Mouse (Mus musculus) ES-CJ7 (cell line): ENCODE results near the gene Unc5cl.

Experiments used
- DNase-seq: peaks from one replicate; pipeline ENCODE4 v3.0.0; 2011; ENCODE audit warnings: low read depth, low spot score

Unc5cl gene

GRCm38 (mm10) chr17:48538328-48538727, 83.6 kb downstream of the Unc5cl start:
- DNase-seq, result peak; percentile 65

- DNase-seq, result no peak
These were observed 84.6 kb downstream of the Unc5cl start for GRCm38 (mm10) chr17:48539326-48539725.

DNA sequence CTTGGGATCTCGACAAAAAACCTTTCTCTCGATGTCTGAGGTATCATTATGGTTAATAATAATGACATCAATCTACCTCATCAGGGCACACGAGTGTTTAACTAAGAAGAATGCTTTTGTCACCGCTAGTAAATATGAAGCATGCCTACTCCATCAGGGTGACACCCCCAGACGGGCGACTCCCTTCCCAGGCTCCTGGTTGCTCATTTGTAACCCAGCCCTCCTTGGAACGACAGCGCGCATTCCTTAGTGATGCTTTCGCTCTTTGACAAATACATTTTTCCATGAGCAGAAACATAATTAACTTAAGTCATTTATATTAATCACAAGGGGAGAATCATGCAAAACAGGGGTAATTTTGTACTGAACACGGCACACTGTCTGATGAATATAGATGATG, 88.0 kb downstream of the Unc5cl start:
- DNase-seq, result no peak

DNA sequence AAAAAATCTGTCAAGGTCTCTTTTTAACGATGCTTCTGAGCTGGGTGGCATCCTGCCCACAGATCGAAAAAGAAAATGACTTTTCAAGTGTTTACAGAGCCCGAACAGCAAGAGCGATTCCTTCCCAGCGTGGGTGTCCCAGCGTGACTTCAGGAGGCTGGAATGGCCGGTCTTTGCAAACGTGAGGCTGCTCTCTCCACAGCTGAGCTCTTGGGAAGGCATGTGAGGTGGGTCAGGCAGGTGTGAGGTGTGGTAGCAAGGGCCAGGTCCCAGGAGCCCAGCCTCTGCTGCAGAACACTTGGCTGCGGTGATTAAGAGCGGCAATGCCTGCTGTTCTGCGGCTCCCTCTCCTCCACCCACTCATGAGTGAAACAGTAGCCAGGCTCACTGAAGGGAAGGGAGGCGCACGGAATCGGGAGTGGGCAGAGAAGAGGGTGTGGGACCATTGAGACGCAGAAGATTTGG, 88.6 kb downstream of the Unc5cl start:
- no peak for DNase-seq

DNA sequence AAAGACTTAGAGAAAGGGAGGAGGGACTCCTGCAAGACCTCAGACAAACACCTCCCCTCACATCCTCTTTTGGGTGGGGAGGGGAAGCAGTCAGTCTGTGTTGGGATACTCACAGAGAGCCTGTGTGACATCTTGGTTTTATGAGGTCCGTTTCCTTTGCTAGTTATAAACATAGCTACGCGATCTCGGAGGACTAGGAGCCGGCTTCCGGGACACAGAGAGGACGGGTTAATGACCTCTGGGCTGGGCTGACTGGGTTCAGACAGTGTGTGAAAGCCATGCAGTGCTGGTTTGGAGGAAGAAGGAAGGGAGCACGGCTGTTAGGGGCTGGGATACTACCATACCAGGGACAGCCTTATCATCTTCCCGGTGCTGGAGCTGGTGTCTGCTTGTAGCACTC, 90.0 kb downstream of the Unc5cl start:
- DNase-seq, result no peak

GRCm38 (mm10) chr17:48545223-48545943, 90.7 kb downstream of the Unc5cl start:
- peak; percentile 37 for DNase-seq

GRCm38 (mm10) chr17:48546036-48546435, 91.3 kb downstream of the Unc5cl start:
- no peak for DNase-seq

- DNase-seq, result peak; percentile 6
These were observed 93.0 kb downstream of the Unc5cl start for GRCm38 (mm10) chr17:48547668-48548067.

DNA sequence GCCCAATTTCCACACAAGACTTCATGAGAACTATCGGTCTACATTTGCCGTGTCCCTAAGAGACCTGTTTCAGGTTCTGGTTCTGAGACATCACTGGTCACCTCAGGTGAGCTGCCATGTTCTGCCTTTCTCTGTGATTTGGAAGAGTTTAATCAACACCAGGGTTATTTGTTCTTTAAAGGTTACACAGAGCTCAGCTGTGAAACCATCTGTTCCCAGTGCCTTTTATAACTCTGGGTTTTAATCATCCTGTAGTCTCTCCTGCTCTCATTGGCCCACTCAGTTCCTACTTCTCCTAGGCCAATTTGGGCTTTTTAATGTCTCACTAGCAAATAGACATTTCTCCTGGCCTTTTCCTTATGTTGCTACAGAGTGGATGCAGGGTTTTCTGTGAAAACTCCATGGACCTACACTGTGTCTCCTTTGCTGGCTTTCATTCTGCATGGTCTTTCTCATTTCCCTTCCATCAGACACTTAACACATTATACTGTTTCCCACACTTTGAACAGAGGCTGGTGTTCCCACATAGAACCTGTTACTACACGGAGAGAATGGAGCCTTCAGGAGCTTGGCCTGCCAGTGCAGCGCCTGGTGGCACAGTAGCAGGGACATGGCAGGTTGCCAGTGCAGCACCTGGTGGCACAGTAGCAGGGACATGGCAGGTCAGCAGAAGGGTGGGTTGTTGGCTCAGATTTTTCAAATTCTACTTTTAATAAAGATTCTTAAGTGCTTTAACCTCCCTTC, 97.3 kb downstream of the Unc5cl start:
- no peak for DNase-seq

DNA sequence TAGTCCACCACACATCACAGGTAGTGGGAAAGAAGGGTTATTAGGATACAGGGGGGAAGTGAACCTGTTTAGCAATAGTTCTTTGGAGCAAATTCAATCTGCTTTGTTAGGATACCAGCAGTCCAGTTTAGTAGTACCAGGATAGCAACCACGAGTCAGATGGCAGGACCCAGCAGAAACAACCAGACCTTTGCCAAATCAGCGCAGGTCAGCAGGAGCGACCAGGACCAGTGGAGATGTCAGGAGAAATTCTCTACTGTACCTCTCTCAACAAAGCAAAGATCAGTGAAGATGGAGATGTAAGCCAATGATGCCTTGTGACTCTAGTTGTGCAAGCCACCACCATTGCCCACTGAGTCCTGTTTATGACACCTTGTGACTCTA, 97.8 kb downstream of the Unc5cl start:
- no peak for DNase-seq

DNA sequence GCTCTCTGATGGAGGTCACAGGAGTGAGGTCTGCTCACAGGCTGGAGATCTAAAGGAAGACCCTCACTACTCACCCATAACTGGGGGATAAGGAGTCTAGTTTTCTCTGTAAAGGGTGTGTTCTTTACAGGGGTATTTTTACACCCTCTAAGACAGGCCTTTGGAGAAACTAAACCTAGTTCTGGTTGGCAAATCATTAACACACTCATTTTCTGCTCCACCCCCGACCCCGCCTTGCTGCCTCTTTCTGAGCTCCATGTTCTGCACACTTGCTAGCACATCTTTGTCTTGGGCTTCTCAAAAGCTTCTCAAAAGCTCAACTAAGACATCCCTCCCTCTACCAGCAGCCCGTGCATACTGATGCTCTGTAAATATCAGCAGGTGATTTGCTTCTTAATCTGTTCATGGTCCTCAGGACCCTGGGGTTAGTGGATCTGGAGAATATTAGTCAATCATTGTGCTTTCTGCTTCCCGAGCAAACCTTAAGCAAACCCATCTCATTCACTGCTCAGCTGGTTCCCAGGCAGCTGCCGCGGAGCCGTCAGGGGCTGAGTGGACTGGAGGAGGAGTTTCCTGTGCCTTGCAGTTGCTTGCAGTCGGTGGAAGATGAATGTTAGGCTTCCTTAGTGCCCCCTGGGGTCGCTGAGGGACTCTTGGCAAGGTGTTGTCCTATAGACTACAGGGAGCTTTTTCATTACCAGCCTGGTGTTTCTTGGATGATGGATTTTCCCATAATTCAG, 101.7 kb downstream of the Unc5cl start:
- no peak for DNase-seq

- DNase-seq, result no peak
These were observed 103.4 kb downstream of the Unc5cl start for GRCm38 (mm10) chr17:48557823-48558715.

DNA sequence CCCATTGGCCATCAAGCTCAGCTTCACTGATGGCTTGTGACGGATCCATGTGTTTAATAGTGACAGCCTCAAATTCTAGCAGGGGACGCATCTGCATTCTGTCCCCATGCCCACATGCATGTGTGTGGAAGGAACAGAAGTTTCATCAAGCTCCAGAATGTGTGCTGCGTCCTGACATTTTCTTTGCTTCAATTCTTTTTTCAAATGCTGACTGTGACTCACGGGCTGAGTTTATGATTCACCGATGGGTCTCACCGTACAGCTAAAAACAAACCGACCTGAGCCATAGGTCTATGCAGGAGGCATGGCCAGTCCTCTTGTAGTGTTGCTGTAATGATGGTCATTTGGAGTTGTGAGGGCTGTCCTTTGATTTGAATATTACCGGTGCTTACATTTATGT, 110.2 kb downstream of the Unc5cl start:
- DNase-seq, result no peak

GRCm38 (mm10) chr17:48569656-48570055, 115.0 kb downstream of the Unc5cl start:
- DNase-seq, result no peak

DNA sequence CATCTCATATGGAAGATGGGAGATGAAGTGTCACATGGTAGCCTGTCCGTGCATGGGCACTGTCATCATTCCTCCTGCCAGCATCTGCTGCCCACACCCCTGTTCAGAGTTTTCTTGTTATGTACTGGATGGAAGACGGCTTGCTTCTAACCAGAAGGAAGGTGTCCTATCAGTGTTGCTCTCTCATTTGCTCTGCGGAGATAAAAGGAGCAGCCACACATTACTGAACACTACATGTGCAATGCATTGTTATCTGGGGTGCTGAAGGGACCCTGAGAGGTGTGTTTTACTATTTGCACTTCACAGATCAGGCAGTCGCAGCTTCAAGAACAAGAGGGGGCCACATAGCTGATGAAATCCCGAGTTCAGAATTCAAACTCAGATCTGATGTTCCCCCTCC, 126.5 kb downstream of the Unc5cl start:
- no peak for DNase-seq

GRCm38 (mm10) chr17:48582486-48582990, 127.8 kb downstream of the Unc5cl start:
- no peak for DNase-seq

- no peak for DNase-seq
These were observed 128.7 kb downstream of the Unc5cl start for GRCm38 (mm10) chr17:48583401-48583800.

DNA sequence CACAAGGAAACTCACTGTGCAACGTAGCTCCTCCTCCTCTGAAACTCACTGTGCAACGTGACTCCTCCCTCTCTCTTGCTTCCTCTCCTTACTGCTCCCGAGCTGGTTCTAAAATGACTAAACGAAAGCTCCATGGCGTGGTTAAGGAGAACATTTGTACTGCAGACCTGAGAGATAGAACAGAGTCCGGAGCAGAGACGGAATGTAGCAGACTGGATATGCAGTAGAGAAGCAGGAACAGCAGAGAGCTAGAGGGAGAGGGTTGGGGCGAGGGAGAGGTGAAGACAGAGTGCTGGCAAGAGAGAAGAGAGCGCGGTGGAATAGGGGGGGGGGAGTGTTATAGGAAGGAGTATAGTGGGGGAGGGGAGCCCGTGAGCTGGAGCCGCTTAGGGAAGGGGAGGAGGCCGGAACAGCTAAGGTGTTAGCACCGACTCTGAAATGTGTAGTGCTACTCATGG, 131.2 kb downstream of the Unc5cl start:
- DNase-seq, result peak; percentile 41

GRCm38 (mm10) chr17:48588674-48589073, 134.0 kb downstream of the Unc5cl start:
- DNase-seq, result peak; percentile 61
